Mouse (Mus musculus): ENCODE measurements at regions not wholly inside any gene's neighbourhood (a gene's known extent, or its start where the extent isn't known, plus 50 kb on each side); places are given as distances from the start of the nearest gene placed in this dataset.

DNA sequence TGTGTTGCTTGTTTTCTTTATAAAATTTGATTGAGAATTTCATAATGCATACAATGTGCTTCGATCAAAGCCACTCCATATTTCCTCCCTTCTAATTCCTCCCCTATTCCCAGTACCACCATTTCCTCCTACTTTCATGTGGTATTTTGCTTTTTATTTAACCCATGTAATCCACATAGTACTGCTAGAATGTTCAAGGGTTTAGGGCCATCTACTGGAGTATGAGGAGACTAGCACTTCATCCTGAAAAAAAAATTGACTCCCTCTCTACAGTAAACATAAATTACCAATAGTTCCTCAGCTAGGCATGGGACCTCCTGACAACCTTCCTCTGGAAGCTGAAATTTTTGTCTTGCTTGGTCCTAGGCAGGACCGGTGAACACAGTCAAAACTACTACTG lies 163.0 kb downstream of the Gpr165 start:
- in situ Hi-C loops (cut with MboI; ENCODE audit: low pct_unique_long_range_greater_than_20kb in 1 of 2, low sequenced_read_pairs in 2 of 2, unreplicated experiment in 1 of 2) = loop anchor here in 1 of 2 experiments (25.0 kb wide), 2 partner anchors 364 to 561 kb away; no protein-coding TSS in a partner anchor

GRCm38 (mm10) chrX:96878721-96879120 lies 165.5 kb downstream of the Gpr165 start:
- in situ Hi-C loops (cut with MboI; ENCODE audit: low pct_unique_long_range_greater_than_20kb in 1 of 2, low sequenced_read_pairs in 2 of 2, unreplicated experiment in 1 of 2) = loop anchor here in 1 of 2 experiments (25.0 kb wide), 2 partner anchors 366 to 559 kb away; no protein-coding TSS in a partner anchor

DNA sequence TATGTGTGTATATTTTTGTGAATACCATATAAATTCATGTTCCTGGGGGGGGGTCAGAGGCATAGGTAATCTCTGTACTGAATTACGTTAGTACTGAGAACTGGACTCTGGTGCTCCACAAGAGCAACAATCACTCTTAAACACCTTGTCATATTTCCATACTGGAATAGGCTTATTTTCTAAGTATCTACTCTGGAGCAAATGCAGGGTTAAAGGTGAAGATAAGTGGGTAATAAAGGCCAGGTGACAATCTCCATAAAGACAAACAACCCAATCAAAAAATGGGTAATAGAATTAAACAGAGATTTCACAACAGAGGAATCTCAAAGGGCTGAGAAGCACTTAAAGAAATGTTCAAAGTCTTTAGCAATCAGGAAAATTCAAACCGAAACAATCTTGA lies 165.9 kb downstream of the Gpr165 start:
- in situ Hi-C loops (cut with MboI; ENCODE audit: low pct_unique_long_range_greater_than_20kb in 1 of 2, low sequenced_read_pairs in 2 of 2, unreplicated experiment in 1 of 2) = loop anchor here in 1 of 2 experiments (25.0 kb wide), 2 partner anchors 367 to 558 kb away; no protein-coding TSS in a partner anchor

DNA sequence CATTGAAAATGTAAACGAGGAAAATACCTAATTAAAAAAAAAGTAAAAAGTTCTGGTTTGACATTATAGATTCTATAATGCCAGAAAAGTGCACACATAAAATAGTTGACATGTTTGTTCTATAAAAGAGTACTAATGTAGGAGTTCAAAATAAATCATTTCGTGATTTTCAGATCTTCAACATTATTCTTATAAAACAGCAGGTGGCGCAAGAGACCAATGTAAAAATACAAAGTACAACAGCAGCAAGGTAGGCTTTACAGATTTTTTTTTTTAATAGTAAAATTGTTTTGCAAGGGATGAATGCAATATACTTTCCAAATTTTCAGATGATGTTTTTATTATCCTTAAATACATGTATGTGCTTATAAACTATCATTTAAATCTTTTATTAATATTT lies 171.8 kb upstream of the Pgr15l start:
- in situ Hi-C loops (cut with MboI; ENCODE audit: low pct_unique_long_range_greater_than_20kb in 1 of 2, low sequenced_read_pairs in 2 of 2, unreplicated experiment in 1 of 2) = loop anchor here in 1 of 2 experiments (25.0 kb wide), 1 partner anchor 537 kb away; no protein-coding TSS in a partner anchor

Measured in mouse embryonic stem cell (cell line).